Mouse (Mus musculus) embryo, embryonic 10.5 days (tissue): ENCODE results near the gene Tspear.

ENCODE experiments used
- DNase-seq: peaks from one replicate; pipeline ENCODE4 v3.0.0-alpha.2; 2015; ENCODE audit warnings: low spot score

Tspear gene

GRCm38 (mm10) chr10:77869651-77870050, 183.3 kb downstream of the Tspear start:
- DNase-seq, result no peak

- DNase-seq, result peak; percentile 4
Measured at GRCm38 (mm10) chr10:77878985-77879384, 192.6 kb downstream of the Tspear start.

- no peak for DNase-seq
Measured at GRCm38 (mm10) chr10:77880305-77880704, 193.9 kb downstream of the Tspear start.

GRCm38 (mm10) chr10:77882553-77882952, 196.2 kb downstream of the Tspear start:
- DNase-seq, result no peak

GRCm38 (mm10) chr10:77886007-77886747, 199.8 kb downstream of the Tspear start:
- peak; percentile 43 for DNase-seq

GRCm38 (mm10) chr10:77890987-77891565, 204.7 kb downstream of the Tspear start:
- DNase-seq, result no peak

- DNase-seq, result peak; percentile 16
Measured at GRCm38 (mm10) chr10:77895562-77895961, 209.2 kb downstream of the Tspear start.

- no peak for DNase-seq
Measured at GRCm38 (mm10) chr10:77900126-77900525, 213.8 kb downstream of the Tspear start.

- DNase-seq, result no peak
Measured at GRCm38 (mm10) chr10:77900903-77901818, 214.8 kb downstream of the Tspear start.

- no peak for DNase-seq
Measured at GRCm38 (mm10) chr10:77901871-77902210, 215.5 kb downstream of the Tspear start.

GRCm38 (mm10) chr10:77902211-77902893, 216.0 kb downstream of the Tspear start, which contains the start of gene Lrrc3:
Gene Lrrc3 (minus strand): TSS chr10:77902536.
- DNase-seq, result peak; percentile 77

GRCm38 (mm10) chr10:77902894-77903715, 216.7 kb downstream of the Tspear start:
- DNase-seq, result peak; percentile 85

GRCm38 (mm10) chr10:77912605-77913004, 226.2 kb downstream of the Tspear start:
- DNase-seq, result no peak

- DNase-seq, result no peak
Measured at GRCm38 (mm10) chr10:77913292-77913691, 226.9 kb downstream of the Tspear start.

- DNase-seq, result peak; percentile 54
Measured at GRCm38 (mm10) chr10:77916636-77917335, 230.4 kb downstream of the Tspear start.

GRCm38 (mm10) chr10:77921009-77921408, 234.6 kb downstream of the Tspear start:
- DNase-seq, result no peak

- DNase-seq, result no peak
Measured at GRCm38 (mm10) chr10:77922681-77923080, 236.3 kb downstream of the Tspear start.

GRCm38 (mm10) chr10:77926140-77926539, 239.8 kb downstream of the Tspear start:
- peak; percentile 73 for DNase-seq

- no peak for DNase-seq
Measured at GRCm38 (mm10) chr10:77927375-77927774, 241.0 kb downstream of the Tspear start.
